Mouse (Mus musculus) lung, postnatal 14 days (tissue): Measurements from ENCODE around the gene Gas6.

Source experiments
- DNase-seq: peaks from one replicate; pipeline ENCODE4 v3.0.0; 2021

Gene Gas6

GRCm38 (mm10) chr8:13459431-13459830, 34.9 kb downstream of the Gas6 start:
- no peak for DNase-seq

GRCm38 (mm10) chr8:13455295-13455694, 39.0 kb downstream of the Gas6 start:
- peak; percentile 80 for DNase-seq

GRCm38 (mm10) chr8:13454341-13455113, 39.8 kb downstream of the Gas6 start:
- no peak for DNase-seq

GRCm38 (mm10) chr8:13451747-13452277, 42.5 kb downstream of the Gas6 start:
- no peak for DNase-seq

GRCm38 (mm10) chr8:13448145-13448544, 46.1 kb downstream of the Gas6 start:
- peak; percentile 41 for DNase-seq

GRCm38 (mm10) chr8:13446456-13446855, 47.8 kb downstream of the Gas6 start:
- no peak for DNase-seq

GRCm38 (mm10) chr8:13442152-13442551, 52.1 kb downstream of the Gas6 start:
- DNase-seq, result no peak

GRCm38 (mm10) chr8:13437531-13437930, 56.8 kb downstream of the Gas6 start:
- no peak for DNase-seq

- DNase-seq, result no peak
These were observed 58.2 kb downstream of the Gas6 start for GRCm38 (mm10) chr8:13436052-13436451.

- no peak for DNase-seq
These were observed 59.4 kb downstream of the Gas6 start, which contains the start of gene Tmem255b for GRCm38 (mm10) chr8:13434889-13435288. Gene Tmem255b, plus strand, starts transcription at chr8:13435189.

- DNase-seq, result no peak
These were observed 61.2 kb downstream of the Gas6 start for GRCm38 (mm10) chr8:13433130-13433529.

- no peak for DNase-seq
These were observed 63.4 kb downstream of the Gas6 start for GRCm38 (mm10) chr8:13430866-13431265.

- no peak for DNase-seq
These were observed 63.9 kb downstream of the Gas6 start for GRCm38 (mm10) chr8:13430412-13430811.

- no peak for DNase-seq
These were observed 66.1 kb downstream of the Gas6 start for GRCm38 (mm10) chr8:13428156-13428555.

- DNase-seq, result no peak
These were observed 66.9 kb downstream of the Gas6 start for GRCm38 (mm10) chr8:13427351-13427750.

GRCm38 (mm10) chr8:13420970-13421369, 73.3 kb downstream of the Gas6 start:
- no peak for DNase-seq

GRCm38 (mm10) chr8:13419111-13419639, 75.1 kb downstream of the Gas6 start:
- DNase-seq, result no peak

GRCm38 (mm10) chr8:13415879-13416278, 78.4 kb downstream of the Gas6 start:
- DNase-seq, result no peak
